Mouse (Mus musculus) ovary, adult 18-20 months (tissue): ENCODE data around the gene Cdkn2aip.

Experiments used
- DNase-seq: peaks from one replicate; pipeline ENCODE4 v3.0.0; 2022; ENCODE audit warnings: low spot score, mixed read lengths

Cdkn2aip gene

DNA sequence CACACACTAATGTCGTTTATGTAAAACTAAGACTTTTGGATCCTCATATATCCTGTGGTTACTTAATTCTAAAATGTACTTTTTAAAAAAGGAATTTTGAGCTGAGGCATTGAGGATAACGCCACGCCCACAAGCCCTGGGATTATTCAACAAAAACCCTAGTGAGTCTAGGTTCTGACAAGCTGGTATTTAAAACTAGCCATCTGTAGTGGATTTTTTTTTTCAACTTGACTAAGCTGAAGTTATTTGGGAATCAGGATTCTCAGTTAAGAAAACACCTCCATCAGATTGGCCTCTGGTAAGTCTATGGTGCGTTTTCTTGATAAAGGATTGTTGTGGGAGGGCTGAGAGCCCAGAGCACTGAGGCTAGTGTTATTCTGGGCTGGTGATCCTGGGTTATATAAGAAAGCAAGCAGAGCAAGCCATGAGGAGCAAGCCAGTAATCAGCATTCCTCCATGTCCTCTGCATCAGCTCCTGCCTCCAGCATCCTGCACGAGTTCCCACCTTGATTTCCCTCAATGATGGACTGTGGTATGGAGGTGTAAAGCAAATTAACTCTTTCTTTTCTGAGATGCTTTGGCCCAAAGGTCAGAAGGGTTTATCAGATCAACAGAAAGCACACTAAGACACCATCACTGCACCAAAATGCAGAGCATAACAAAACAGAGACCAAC, 18.2 kb downstream of the Cdkn2aip start:
- DNase-seq: no peak

DNA sequence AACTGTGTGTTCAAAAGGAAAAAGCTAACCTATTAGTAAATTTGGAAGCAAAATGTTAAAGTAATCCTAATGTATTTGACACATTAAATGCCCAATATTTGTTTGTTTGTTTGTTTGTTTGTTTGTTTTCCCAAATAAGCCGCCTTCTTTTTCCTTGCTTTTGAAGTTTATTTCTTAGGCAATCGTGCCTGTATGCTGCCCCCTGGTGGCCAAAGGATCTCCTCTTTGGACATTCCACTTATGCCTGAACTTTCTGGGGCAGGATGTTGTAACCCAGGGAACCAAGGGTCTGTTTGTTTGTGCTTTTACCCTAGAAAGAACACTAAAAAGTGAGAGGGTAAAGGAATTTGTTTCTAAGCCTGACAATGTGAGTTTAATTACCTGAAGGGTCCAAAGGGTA, 20.6 kb downstream of the Cdkn2aip start:
- peak; percentile 13 for DNase-seq

DNA sequence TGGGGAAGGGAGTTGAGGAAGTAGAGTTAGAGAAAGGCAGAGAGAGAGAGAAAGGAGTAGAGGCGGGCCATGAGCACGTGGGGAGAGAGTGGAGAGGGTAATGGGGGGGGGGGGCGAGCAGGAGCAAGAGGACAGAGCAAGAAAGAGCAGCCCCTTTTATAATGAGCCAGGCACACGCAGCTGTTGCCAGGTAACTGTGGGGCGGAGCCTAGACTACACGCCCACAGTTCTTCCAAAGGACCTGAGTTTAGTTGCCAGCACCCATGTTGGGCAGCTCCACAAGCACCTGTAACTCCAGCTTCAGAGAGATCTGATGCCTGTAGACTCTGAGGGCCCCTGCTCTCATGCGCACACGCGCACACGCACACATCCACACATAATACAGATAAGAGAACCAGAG, 21.9 kb downstream of the Cdkn2aip start:
- DNase-seq: no peak

DNA sequence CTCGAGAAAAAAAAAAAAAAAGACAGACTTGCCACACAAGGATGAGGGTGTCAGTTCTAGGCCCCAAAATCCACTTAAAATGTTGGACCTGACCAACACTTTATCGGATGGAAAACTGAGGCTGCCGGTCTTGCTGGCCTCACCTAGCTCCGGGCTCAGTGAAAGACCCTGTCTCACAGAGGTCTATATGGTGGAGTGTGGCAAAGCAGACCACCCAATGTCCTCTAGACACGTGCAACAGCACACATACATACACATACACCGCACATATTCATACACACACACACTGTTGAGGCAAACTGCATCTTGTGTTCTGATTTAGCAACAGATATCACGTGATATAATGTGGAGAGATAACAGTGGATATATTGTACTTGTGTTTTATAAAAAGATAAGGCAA, 22.4 kb downstream of the Cdkn2aip start:
- DNase-seq: no peak

DNA sequence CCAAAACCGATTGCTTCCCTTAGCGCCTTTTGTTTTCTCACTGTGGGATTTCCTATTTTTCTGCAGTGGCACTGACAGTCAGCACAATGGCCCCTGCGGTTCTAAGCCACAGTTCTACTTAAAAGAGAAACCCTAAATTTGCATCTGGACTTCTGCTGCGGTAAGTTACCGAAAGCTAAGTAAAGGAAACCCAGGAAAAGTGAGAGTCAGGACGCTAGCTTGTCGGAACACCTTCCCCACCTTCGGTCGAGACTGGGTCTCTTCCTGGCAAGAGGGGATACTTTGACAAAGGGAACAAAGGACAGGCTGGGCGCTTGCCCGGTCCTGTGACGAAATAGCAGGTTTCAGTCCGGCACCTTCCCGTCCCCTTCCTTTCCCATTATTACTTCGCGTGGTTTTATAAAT, 23.1 kb downstream of the Cdkn2aip start:
- no peak for DNase-seq

DNA sequence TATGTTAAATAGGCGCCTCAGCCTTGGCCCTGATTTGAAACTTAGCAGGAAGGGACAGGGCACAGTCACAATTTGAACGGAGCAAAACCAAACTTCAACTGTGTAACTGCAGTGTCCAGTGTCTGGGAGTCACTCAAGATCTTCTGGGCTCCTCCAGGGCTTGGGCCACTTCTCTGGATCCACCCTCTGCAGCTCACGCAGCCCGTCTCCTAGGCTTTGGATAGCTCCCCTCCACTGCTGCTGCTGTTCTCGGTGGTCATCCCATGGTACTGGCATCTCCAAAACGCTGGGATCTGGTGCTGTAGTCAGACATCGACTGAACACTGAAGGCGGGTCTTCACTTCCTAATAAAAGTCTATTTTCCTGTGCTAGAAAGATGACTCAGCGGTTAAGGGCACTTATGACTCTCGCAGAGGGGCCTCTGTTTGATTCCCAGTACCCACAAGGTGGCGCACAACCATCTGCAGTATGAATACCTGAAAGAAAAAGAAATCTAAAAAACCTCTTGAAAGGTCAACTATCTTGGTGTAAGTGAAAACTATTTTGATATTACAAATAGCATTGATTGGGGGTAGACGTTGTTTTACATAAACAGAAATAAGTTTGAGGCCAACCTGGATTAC, 23.9 kb downstream of the Cdkn2aip start:
- DNase-seq: no peak

DNA sequence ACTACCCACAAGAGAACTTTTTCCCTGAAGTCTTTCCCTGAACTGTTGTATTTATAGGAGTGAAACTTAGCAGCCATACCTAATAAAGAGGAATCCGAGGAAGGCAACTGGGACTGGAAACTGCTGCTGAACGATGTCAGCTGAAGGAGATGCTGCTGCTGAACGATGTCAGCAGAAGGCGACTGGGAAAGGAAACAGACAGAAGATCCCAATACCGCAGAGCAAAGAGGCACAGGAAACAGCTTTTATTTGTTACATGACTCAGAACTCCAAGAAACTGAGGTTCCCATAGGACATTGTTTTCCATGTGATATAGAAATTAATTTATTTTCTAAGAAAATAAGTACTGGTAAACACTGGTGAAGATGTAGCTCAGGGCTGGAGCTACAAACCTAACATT, 29.3 kb downstream of the Cdkn2aip start:
- no peak for DNase-seq

DNA sequence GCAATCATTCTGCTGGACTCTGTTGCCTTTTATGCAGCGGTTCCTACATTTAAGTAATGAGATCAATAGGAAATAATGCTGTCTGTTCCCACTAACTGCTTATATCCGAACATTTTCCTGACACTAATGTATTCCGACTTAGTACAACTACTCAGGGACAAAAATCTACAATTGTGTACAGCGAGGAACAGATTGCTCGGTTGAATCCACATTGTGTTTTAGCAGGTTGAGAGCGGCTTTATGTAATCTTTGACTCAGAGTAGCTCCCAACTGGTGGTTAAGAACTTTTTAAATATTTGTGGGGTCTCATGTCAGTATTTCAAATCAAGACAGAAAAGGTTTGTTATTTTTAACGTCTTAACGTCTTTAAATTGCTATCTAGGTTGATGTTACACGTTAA, 29.7 kb downstream of the Cdkn2aip start:
- DNase-seq: no peak

DNA sequence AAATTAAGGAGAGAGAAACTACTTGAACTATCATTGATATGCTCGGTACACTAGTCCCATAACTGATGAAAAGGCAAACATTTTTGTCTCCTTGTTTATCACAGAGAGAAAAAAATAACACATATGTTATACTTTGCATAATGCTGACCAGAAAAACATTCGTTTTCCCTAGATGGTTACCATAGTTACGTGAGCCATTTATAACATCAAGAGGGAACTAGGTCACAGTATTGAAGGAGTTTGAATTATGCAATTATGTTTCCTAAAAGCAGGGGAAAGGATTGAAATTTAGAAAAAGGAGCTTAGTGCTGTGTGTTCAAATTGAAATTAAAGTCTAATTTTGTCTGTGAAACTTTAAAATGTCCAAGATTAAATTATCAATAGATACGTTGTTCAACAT, 33.4 kb downstream of the Cdkn2aip start:
- DNase-seq: no peak

DNA sequence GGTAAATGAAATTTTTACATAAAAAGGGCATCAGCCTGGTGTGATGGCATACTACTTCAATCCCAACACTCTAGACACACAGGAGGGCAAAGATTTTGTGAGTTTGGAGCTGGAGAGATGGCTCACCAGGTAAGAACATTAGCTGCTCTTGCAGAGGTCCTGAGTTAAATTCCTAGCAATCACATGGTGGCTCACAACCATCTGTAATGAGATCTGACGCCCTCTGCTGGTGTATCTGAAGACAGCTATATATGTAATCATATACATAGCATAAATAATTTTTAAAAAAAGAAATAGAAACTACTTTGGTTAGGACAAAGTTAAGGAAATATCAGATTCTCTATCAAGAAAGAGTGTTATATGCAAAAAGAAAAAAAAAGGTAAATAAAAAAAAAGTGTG, 34.1 kb downstream of the Cdkn2aip start:
- DNase-seq: no peak

DNA sequence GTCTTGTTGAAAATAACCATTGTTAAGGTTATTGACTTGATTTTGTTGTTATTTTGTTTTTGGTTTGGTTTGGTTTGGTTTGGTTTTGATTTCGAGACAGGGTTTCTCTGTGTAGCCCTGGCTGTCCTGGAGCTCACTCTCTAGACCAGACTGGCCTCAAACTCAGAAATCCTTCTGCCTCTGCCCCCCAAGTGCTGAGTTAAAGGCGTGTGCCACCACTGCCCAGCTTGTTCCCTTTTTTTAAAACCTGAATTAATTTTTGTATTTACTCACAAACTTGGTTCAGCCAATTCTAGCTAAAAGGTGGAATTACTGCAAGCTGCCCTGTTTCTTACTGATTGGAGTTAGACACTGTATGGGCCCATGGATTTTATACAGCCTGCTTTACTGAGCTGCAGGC, 37.1 kb downstream of the Cdkn2aip start:
- no peak for DNase-seq

DNA sequence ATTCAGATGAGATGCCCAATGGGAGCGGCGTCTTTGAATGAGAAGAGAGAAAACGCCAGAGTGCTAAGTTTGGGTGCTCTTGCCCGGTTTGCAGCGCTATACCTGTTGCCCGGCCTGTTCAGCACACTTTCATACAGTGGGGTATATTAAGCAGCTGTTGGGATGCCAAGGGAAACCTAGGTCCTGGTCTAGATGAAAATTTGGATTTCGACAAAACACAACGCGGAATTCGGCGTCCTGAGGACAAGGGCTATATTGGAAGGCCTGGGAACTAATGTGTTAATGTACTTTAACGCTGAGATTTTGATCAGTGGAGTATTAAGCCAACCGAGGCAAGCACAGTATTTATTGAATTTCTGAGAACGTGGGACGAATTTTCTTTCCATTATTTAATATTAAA, 37.5 kb downstream of the Cdkn2aip start:
- no peak for DNase-seq

DNA sequence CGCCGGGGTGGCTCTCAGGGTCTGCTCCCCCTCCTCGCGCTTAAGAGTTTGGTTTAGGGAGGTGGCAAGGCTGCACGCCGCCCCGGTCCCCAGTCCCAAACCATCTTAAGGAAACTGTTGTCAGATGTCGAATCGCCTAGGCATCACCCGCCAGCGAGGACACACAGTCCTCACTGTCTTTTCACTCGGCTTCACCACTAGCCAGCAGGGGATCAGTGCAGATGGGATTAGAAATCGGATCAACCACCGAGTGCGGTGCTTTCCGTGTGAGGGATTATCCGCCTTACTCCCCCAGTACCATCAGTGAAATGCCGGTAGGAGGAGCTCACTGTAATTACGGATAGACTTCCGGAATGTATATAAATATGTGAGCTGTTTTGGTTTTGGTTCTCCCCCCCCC, 37.9 kb downstream of the Cdkn2aip start:
- no peak for DNase-seq

DNA sequence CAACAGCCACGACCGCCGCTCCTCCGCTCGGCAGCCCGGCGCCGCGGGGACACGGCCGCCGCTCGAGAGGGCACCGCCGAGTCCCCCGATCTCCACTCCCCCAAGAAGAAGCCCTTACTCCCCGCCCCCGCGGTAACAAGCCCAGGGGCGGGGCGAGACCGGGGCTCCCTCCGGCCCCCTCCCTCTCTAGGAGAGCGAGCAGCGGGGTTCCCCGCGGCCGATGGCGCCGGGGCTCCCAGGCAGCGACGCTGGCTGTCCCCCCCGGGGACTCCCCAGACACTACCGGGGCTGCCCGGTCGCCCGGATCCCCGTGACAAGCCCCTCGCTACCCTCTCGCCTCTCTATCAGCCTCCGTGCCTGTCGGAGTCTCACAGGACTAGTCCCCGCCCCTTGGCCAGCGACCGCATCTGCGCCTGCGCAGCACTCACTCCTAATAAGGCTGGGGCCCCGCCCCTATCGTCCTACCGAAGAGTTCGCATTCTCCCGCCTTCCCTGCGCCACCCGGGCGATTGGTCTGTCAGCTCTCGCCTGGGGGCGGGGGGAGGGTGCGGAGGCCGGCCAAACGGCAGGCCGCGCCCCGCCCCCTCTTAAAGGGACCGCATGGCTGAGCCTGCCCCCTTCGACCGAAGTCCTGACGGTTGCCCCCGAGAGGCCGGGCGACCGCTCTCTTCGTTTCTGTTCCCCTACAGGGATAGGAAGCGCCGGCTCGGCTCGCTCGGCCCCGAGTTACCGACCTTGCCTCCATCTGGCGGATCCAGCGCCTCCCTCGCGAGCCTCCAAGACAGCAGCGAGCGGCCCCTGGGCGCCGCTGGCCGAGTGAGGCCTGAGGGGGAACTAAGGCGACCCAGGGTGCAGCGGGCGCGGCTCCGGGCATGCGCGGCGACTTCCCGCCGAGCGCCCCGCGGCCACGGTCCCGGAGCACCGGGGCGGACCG, 38.7 kb downstream of the Cdkn2aip start, which contains the start of gene Ing2:
Gene Ing2 (minus strand): TSS at position 780 of the 934 bp plus-strand sequence.
- DNase-seq: peak; percentile 100

DNA sequence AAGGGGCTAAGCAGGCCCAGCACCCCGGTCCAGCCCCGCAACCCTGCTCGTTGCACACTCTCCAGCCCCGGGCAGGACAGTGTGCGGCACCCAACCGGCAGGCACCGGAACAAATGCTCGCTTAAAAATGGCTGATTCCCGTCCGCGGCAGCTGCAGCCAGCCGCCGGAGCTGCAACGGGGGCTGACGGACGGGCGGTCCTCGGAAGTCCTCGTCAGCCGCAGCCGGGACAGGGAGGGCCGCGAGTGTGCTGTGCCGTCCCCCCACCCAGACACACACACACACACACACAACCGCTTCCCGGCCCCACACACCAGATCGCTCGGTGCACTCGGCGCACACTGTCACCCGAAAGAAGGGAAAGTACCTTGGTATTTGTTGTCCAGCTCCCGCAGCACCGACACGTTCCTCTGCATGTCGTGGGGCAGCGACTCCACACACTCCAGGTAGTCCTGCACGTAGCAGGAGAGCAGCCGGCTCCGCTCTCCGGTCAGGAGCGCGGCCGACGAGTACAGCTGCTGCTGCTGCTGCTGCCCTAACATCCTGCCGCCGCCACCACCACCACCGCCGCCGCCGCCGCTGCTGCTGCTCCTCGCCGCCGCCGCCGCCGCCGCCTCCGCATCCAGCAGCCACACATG, 39.5 kb downstream of the Cdkn2aip start:
- no peak for DNase-seq

DNA sequence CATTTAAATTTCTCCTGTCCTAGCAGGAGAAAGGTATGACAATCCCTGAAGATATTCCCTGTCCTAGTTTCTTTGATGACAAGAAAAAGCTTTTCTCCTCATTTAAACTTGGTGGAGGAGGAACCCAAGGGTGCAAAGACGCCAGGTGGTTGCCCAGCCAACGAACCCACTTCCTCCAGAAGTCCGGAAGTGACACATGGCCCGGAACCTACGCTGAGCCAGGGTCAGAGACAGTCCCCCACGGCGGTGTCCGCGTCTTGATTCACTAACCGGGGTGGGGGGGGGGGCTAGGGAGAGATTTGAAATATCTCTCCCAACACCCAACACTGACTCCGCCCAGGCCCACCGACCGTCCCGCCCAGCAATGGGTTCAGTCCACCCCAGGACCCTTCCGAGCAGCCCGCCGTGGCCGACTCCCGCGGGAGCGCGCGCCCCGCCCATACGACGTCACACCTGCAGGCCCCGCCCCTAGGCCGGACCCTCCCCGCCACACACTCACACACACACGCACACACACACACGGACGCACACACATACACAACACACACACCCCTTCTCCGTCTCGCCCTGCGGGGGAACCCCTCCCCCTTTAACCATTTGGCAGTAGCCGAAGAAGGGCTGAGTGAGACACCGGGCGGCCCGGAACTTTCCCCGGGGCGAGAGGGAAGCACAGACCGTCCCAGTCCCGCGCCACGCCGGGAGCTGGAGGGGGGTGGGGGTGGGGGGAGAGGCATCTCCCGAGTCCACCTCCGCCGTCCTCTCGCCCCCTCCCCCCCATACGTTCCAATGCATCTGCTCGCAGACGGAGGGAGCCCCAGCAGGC, 40.2 kb downstream of the Cdkn2aip start:
- DNase-seq: peak; percentile 76

DNA sequence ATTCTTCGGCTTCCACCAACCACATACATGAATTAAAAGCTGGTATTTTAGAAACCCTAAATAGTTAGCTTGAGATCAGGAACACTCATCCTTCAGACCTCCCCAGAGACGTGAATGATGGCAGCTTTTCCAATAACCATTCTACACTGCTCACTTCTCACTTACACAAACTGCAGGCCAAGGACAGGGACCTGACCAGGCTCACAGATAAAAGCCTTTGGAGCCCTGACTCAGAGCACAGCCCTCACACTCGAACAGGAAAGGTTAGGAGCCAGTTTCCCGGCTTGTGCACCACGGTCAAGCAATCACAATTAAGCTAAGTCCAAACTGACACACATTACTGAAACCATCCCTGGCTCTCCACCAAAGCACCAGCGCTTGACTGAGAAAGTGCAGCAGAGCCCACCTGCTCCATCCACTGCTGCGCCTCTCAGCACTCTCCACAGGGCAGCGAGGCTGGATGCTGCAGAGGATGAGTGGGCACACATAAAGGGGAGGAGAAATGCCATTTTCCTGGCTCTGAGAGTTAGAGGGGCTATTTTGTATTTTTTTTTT, 49.4 kb downstream of the Cdkn2aip start:
- DNase-seq: no peak

DNA sequence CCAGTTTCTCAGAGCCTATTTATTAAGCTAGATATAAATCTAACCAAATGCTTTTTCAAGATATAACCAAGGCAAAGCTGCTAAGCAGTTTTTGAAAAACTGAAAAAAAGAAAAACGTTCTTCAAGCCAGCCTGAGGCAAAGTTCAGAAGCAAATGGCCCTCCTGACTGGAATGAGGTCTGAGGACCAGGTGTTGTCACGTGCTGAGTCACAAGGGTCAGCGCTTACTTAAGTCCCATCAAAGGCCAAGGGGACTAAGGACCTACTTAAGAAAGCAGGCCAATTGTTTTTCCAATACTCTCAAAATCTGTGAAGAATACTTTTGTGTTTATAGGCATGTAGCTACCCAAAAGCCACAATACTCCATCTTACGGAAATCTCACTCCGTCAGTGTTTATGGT, 50.5 kb downstream of the Cdkn2aip start:
- no peak for DNase-seq

DNA sequence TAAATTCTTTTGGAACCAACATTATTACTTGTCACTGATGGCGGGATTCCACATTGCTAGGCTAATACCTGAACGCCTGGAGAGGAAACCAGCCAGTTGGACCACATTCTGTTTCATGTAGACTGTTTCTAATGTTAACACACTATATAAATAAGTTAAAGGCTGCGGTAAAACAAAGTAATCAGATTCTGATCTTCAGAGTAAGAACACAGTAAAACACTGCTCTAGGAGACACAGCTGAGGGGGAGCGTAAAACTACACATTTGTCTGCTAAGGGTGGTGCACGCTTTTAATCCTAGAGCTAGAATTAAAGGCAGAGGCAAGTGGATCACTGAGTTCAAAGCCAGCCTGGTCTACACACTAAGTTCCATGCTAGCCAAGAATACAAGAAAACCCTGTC, 51.0 kb downstream of the Cdkn2aip start:
- no peak for DNase-seq

DNA sequence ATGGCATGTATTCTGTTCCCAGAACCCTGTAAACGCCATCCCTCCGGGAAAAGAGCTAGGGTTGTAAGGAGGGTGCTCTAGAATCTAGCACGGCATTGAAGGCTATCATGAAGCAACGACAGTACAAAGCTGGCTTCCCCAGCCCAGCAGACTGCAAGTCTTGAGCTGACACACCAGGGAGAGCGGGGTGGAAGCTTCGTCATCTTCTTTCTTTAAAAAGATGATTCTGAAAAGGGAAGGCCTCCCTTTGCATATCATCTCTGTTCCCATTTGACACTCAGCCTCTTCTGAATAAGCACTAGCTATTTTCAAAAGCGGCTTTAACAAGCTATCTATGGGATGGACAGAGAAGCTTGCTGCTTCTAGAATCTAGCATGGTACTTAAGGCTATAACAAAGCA, 53.3 kb downstream of the Cdkn2aip start:
- no peak for DNase-seq

DNA sequence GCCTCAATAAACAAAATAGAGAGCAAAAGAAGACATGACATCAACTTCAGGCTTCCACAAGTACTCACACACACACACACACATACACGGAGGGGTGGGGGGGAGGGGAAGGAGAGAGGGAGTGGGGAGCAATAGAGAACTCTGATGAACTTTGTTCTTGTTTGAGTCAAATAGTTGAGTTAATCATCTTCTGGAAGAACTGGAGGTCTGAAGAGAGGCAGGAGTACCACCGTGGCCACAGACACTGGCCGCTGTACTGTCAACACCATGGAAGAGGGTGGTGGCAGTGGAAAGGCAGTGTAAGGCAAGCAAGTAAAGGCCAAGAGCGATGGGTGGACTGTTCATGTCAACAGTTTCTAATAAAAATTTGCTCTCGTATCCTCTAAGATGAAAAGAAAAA, 54.3 kb downstream of the Cdkn2aip start:
- DNase-seq: no peak
